Mouse (Mus musculus) urinary bladder, adult 18-20 months (tissue): ENCODE results near the gene Car5b.
A peak's percentile ranks its signal among the peaks of the same experiment; 100 is the strongest.

Experiments used
- DNase-seq, 2 experiments: peaks; one replicate each; pipeline ENCODE4 v3.0.0; 2022; ENCODE audit warnings: low spot score in 2 of 2, mixed read lengths in 2 of 2

The Car5b gene

DNA sequence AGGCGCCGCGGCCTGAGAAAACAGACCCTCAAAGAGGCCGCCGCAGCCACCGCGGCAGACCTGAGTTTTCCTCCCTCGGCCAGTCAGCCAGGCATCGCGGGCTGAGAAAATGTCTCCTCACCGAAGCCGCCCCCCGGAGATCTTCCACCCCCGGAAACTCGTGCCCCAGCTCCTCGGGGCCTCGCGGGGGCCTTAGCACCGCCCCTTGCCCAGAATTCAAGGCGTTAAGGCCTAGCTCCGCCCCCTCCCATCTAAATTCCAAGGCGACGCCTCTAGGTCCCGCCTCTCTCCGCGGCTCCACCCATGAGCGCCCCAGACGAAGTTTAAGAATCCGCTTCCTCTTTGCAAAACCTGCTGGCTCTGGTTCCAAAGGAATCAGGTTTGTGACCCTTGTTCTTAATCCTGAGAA lies 69.3 kb downstream of the Car5b start, which contains the start of gene Zrsr2:
Gene Zrsr2 (minus strand): TSS at position 195 of the 409 bp plus-strand sequence.
- peak; percentile 70 to 72 for DNase-seq

GRCm38 (mm10) chrX:163957803-163958466 lies 69.9 kb downstream of the Car5b start:
- peak; percentile 18 to 42 for DNase-seq

- DNase-seq: no peak
Observed at GRCm38 (mm10) chrX:163957381-163957780, 70.4 kb downstream of the Car5b start.

DNA sequence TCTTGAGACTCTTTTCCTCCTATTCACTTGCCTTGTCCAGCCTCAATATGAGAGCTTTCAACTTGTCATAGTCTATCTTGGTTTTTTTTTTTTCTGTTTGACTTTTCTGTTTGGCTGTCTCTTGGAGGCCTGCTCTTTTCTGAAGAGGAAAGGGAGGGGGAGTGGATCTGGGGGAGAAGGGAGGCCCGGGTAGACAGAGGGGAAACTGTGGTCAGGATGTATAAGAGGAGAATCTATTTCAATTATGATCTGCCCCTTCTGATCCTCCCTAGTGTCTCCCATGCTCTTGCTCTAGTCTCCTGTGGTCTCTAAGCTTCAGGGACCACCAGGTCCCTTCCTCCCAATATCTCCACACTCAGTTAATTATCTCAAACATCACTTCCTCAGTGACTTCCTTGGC lies 76.2 kb downstream of the Car5b start:
- DNase-seq: no peak

- DNase-seq: no peak
Observed at GRCm38 (mm10) chrX:163944381-163944780, 83.4 kb downstream of the Car5b start.

DNA sequence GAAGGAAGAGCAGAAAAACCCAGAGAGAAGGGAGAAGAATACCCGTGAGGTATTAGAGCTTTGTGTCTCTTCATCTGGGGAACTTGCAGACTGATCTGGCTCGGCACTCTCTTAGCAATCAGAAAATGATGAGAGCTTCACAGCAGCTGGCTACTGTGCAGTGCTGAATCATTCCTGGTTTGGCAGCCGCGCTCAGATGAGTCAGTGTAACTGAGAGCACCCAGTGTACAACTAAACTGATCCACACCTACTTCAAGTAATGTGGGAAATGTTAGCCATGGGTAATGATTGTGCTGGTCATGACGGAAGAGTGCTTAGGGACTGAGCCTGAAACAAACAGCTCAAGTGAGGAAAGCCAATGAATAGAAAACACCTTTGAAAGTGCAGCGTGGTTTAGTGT lies 89.2 kb downstream of the Car5b start:
- DNase-seq: peak in 1 of 2 experiments; percentile 8

DNA sequence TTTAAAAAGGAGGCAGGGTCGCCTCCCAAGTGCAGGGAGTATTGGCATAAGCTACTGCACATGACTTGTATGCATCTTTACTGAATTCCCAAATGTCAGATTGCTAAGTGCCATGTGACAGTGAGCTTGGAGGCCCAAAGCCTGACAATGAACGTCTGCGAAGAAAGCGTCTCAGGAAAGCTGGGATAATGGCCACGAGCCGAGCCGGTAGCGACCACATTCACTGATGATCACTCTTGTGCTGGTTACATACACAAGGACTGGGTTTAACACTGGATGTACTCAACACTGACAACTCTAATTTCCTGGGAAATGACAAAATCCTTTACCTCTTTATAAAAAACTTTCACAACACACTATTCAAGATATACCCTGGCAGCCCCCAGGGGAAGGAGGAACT lies 93.1 kb downstream of the Car5b start:
- DNase-seq: no peak

GRCm38 (mm10) chrX:163929550-163929949 lies 98.2 kb downstream of the Car5b start:
- no peak for DNase-seq
